Mouse (Mus musculus) erythroblast, embryonic 14.5 days (primary cell): ENCODE results near the gene Vps26c.

Experiments
- GATA1 ChIP-seq: IDR thresholded peaks from 2 replicates; pipeline ENCODE4 v1.6.1; 2012; ENCODE audit warnings: low read length, inconsistent platforms, mixed read lengths
- TAL1 ChIP-seq: IDR thresholded peaks from 3 replicates; pipeline ENCODE4 v1.6.1; 2012; ENCODE audit warnings: low read length, inconsistent platforms, mixed read lengths

GRCm38 (mm10) chr16:94540140-94540539, 13.5 kb upstream of the Vps26c start:
- TF ChIP-seq TAL1 = no peak
- TF ChIP-seq GATA1 = no peak
